Mouse (Mus musculus): ENCODE data around the gene Garnl3. TPM values are rescaled to one million over a fixed set of nuclear protein-coding genes. Genes with fewer than 3 reads are reported as not detected.

The Garnl3 gene
- polyA plus RNA-seq, 1 experiment from 2014 or later = 11.1 TPM

- Histone ChIP-seq H3K4me2 (no peak overlapping the region), H3K27ac (ENCODE audit: low read depth) (no peak overlapping the region), H3K4me1 (ENCODE audit: insufficient read depth) (no peaks in the 10 kb centered on the region), H3K9ac (no peak overlapping the region), H3K36me3 (ENCODE audit: insufficient read depth) (peaks cover 25% of the 10 kb centered on the region; the same call in 1 of the 2 replicates), H3K4me3 (ENCODE audit: low read depth, low read length) (no peak overlapping the region), H3K27me3 (ENCODE audit: insufficient read depth, low read length) (no peaks in the 10 kb centered on the region), H3K9me3 (ENCODE audit: low read depth, low read length) (no peaks in the 10 kb centered on the region)
- ATAC-seq (ENCODE audit: insufficient read depth) = no peak
- no peak for TF ChIP-seq CTCF (IDR thresholded peaks at IDR 0.05; ENCODE audit: low read depth)
- WGBS = 84% methylated on average over 11 of the region's 11 CpGs
- DNase-seq = no peak
These were observed 184.0 kb downstream of the Garnl3 start for GRCm38 (mm10) chr2:32947454-32947853.

GRCm38 (mm10) chr2:32940483-32940882 lies 191.0 kb downstream of the Garnl3 start:
- ATAC-seq (ENCODE audit: insufficient read depth) (no peak), DNase-seq (no peak)
- H3K27ac ChIP-seq (ENCODE audit: low read depth) = no peak overlapping the region
- no peak overlapping the region for H3K9ac ChIP-seq
- H3K4me1 ChIP-seq (ENCODE audit: insufficient read depth) = no peaks in the 10 kb centered on the region
- H3K9me3 ChIP-seq (ENCODE audit: low read depth, low read length) = no peaks in the 10 kb centered on the region
- WGBS = 93% methylated on average over 4 of the region's 4 CpGs
- TF ChIP-seq CTCF (IDR thresholded peaks at IDR 0.05; ENCODE audit: low read depth) = no peak
- H3K36me3 ChIP-seq (ENCODE audit: insufficient read depth) = peaks cover 23% of the 10 kb centered on the region; the same call in 1 of the 2 replicates
- no peaks in the 10 kb centered on the region for H3K27me3 ChIP-seq (ENCODE audit: insufficient read depth, low read length)
- H3K4me2 ChIP-seq = no peak overlapping the region
- H3K4me3 ChIP-seq (ENCODE audit: low read depth, low read length) = no peak overlapping the region

- Histone ChIP-seq H3K4me3 (ENCODE audit: low read depth, low read length) (no peak overlapping the region), H3K9me3 (ENCODE audit: low read depth, low read length) (no peaks in the 10 kb centered on the region), H3K27ac (ENCODE audit: low read depth) (no peak overlapping the region), H3K36me3 (ENCODE audit: insufficient read depth) (peaks cover 16% of the 10 kb centered on the region; the same call in 1 of the 2 replicates), H3K4me1 (ENCODE audit: insufficient read depth) (no peaks in the 10 kb centered on the region), H3K27me3 (ENCODE audit: insufficient read depth, low read length) (no peaks in the 10 kb centered on the region), H3K9ac (no peak overlapping the region), H3K4me2 (no peak overlapping the region)
- peak; percentile 62 for TF ChIP-seq CTCF (IDR thresholded peaks at IDR 0.05; ENCODE audit: low read depth)
- 63% methylated on average over 5 of the region's 5 CpGs for WGBS
- ATAC-seq (ENCODE audit: insufficient read depth) = no peak
- DNase-seq = peak; percentile 84
These were observed 192.0 kb downstream of the Garnl3 start for GRCm38 (mm10) chr2:32939418-32939817.

- Histone ChIP-seq H3K4me3 (ENCODE audit: low read depth, low read length) (no peak overlapping the region), H3K9me3 (ENCODE audit: low read depth, low read length) (no peaks in the 10 kb centered on the region), H3K9ac (no peak overlapping the region), H3K4me1 (ENCODE audit: insufficient read depth) (no peaks in the 10 kb centered on the region), H3K27me3 (ENCODE audit: insufficient read depth, low read length) (no peaks in the 10 kb centered on the region), H3K36me3 (ENCODE audit: insufficient read depth) (peaks cover 21% of the 10 kb centered on the region; the same call in 1 of the 2 replicates), H3K4me2 (no peak overlapping the region), H3K27ac (ENCODE audit: low read depth) (no peak overlapping the region)
- no peak for TF ChIP-seq CTCF (IDR thresholded peaks at IDR 0.05; ENCODE audit: low read depth)
- 87% methylated on average over 5 of the region's 5 CpGs for WGBS
- DNase-seq (no peak), ATAC-seq (ENCODE audit: insufficient read depth) (no peak)
These were observed 192.7 kb downstream of the Garnl3 start for GRCm38 (mm10) chr2:32938741-32939140.

Other genes starting within 250 kb of the Garnl3 start
- gene Rpl12, start 170.1 kb downstream of the Garnl3 start, polyA plus RNA-seq (2014; fragmentation: Nextera tagmentation; extraction: Ambion mirVana) = 235 and 256 TPM in 2 replicates
- gene Lrsam1, start 170.0 kb downstream of the Garnl3 start, polyA plus RNA-seq (2014; fragmentation: Nextera tagmentation; extraction: Ambion mirVana) = 6.4 and 6.6 TPM in 2 replicates
- gene Slc2a8, start 149.6 kb downstream of the Garnl3 start, polyA plus RNA-seq (2014; fragmentation: Nextera tagmentation; extraction: Ambion mirVana) = 12.4 and 14.4 TPM in 2 replicates
- 30.1 and 30.3 TPM in 2 replicates for gene Angptl2, start 84.4 kb upstream of the Garnl3 start, polyA plus RNA-seq (2014; fragmentation: Nextera tagmentation; extraction: Ambion mirVana)
- gene Ralgps1, start 239.8 kb upstream of the Garnl3 start, polyA plus RNA-seq (2014; fragmentation: Nextera tagmentation; extraction: Ambion mirVana) = 5.0 and 6.1 TPM in 2 replicates

All from lung, embryonic 14.5 days (tissue).